Mouse (Mus musculus) frontal cortex, postnatal 25 days (tissue): ENCODE measurements around the gene Rbms1.

Source experiments
- DNase-seq, 2 experiments: peaks; one replicate each; pipeline ENCODE4 v3.0.0; 2022; ENCODE audit warnings: low spot score in 2 of 2

Rbms1 gene

DNA sequence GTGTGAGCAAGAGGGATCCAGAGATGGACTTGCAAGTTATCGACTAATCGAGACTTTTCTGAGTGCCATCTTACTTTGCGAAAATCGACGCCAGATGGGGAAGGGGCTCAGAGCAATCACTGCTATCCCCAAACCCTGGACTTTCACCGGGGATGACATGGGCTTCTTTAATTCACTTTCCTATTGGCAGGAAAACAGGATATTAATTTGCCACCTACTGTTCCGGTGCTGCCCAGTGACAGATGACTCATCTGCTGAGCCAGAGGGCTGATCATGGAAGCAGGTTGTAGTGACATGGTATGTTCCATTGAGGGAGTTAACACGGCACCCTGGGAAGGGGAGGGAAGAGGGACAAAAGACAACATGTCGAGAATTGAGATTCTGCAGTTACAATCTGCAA lies 206.8 kb downstream of the Rbms1 start:
- DNase-seq = no peak

DNA sequence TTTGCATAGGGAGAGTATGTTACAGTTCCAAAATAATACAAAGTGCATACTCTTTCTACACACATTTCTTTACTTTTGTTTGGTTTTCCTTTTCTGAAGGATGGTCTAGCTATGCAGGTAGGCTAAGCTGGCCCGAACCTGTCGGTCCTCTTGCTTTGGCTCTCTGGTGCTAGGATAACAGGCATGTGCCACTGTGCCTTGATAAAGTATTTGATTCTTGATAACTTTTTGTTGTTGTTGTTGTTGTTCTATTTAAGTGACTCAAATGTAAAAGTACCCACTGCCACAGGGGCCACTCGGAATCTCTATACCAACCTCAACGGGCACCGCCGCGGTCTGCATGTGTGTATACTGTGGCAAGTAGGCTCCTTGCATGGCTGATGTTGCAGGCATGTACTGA lies 207.9 kb downstream of the Rbms1 start:
- no peak for DNase-seq

- DNase-seq = no peak
These were observed 211.7 kb downstream of the Rbms1 start for GRCm38 (mm10) chr2:60751274-60751673.

DNA sequence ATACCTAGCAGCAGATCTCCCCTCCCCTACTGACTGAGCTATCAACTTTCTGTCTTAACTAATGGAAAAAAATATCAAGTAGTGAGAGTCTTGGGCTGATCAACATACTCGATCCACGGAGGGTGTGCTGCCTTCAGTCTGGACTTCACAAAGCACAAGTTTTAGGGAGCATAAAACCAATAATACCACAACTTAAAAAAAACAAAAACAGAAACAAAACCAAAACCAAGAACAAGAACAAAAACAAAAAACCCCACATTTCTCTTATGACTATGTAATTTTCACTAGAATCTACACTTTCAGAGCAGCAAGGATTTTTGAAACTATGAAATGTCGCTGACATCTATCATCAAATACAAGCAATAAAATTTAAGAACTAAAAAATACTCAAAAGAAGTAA lies 212.4 kb downstream of the Rbms1 start:
- no peak for DNase-seq

DNA sequence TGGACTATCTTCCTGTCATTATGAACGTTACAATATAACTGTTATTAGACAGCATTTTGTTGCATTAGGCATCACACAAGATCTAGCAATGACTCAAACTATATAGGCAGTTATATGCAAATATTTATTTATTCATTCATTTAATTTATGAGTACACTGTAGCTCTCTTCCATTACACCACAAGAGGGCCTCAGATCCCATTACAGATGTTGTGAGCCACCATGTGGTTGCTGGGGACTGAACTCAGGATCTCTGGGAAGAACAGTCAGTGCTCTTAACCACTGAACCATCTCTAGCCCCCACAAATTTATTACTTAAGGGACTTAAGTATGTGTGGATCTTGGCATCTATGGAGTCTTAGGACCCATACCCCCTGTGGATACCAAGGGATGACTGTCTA lies 214.4 kb downstream of the Rbms1 start:
- DNase-seq = no peak

DNA sequence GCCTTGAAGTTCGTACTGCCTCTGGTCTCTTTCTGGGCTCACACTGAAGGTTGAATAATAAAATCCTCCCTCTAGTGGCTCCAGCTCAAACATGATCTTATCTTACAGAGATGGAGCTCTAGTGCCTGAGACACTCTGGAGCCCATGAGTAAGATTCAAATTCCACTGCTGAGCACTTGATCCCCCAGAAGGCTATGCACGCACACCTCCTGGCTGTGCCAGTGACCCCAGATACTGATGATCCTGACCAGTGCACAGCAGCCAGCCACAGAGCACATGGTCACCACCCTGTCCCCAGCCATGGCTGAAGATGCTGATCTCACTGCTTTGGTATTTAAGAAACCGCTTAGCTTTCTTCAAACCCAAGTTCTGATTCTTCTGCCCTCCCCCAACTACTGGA lies 215.4 kb downstream of the Rbms1 start:
- no peak for DNase-seq

DNA sequence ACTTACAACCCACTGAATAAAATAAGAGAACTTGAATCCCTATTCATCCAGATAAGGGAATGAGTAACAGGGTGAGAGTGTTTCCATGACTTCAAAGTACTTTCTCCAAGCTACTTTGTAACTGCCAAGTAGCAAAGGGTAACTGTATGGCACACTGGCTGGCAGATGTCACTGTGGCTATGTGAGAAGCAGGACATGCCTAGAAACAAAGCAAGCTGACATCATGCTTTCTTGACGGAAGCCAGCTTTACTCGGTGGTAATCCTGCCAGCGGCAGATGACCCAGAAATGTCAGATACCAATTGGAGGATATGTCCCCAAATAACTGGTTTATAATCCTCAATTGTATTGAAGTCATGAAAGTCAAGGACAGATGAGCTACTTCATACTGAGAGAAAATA lies 218.3 kb downstream of the Rbms1 start:
- no peak for DNase-seq

DNA sequence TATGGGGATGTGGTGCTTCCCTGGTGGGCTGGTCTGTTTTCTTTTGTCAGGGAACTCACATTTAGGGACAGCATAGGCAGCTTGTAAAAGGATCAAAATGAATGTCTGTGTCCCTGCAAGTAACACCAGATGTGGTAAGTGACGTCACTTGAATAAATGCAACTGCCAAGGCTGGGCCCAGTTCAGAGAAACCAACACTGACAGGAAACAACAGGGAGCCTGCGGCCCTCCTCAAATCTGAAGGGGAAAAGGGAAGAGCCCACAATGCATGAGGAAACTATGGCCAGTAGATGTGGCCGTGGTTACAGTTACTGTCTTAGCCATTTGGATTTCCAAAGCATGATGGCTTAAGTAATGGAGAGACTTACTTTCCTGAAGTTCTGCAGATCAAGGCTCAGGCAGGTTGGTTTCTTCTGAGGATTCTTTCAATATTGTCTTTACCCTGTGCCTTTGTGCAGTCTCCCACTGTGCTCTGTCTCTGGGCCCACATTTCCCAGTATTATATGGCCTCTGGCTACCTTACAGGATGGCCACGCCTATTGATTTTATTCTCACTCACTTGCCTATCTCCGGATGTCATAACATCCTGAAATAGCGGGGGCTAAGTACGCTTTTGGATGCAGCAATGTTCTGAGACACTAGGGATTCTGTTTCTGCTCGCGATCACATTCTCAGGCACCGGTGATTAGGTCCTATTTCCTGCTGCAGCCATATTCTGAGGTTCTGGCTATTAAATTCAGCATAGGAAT lies 223.4 kb downstream of the Rbms1 start:
- DNase-seq = no peak

- DNase-seq = no peak
These were observed 232.1 kb downstream of the Rbms1 start for GRCm38 (mm10) chr2:60730929-60731328.

DNA sequence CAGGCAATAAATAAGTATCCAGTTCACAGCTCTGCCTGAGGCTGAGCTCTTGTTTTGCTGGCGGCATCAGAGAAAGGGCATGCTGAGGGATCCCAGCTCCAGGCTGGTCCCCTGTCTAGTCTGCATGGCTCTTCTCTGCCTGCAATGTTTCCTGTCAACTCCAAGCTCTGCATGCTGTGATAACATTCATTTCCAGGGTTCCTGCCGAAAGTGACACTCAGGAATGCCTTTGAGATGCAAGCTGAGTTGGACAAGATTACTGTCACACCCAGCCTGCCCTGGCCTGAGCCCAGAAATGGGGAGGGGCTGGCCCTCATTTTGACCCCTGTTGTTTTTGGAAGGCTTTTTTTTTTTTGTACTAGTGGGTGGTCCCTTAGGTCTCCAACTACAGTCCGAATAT lies 233.0 kb downstream of the Rbms1 start:
- DNase-seq = no peak

DNA sequence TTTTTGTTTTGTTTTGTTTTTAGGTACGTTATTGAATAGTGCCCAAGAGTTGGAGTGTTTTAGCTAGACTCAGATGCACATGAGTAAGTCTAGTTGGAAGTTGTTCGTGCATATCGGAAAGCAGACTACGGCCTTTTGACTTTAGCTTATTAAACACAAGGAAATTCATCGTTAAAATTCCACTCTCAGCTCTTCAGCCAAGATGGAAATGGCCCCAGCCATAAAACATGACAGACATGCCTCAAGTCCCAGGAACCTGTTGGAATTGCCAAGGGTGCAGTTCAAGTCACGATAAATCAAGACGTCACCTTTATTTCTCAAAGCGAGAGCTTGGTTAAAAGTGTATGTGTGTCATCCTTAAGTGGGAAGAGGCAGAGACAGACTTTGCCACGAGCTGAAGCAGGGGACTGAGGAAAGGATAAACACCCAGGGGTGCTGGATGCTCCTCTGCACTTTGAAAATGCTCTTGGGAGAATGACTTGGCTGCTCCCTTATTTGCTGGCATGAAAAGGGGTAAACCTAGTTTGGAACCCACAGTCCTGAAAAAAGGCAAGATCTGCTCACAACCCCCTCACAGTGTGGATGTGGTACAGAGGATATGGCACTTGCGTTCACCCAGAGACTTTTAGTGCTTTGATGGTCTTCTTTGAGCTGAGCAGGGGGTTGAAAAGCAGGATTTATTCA lies 233.9 kb downstream of the Rbms1 start:
- DNase-seq = no peak

- DNase-seq = no peak
These were observed 238.3 kb downstream of the Rbms1 start for GRCm38 (mm10) chr2:60724660-60725059.

DNA sequence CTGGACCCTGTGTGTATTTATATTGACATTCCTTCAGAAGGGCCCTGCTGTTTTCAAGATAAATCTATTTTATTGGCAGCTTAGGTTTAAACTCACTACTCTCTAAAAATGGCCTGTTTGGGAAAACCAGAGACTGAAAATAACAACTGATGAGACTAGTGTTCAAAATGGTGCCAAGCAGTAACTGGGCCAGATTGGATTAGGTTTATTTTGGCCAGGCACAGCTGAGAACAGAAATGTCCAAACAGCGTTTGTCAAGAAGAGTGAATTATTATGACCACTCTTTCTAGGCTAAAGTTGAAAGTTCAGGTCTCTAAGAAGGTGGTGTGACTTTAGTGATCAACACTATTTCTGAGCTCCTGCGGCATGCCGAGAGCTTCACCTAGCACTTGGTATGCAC lies 240.0 kb downstream of the Rbms1 start:
- no peak for DNase-seq

DNA sequence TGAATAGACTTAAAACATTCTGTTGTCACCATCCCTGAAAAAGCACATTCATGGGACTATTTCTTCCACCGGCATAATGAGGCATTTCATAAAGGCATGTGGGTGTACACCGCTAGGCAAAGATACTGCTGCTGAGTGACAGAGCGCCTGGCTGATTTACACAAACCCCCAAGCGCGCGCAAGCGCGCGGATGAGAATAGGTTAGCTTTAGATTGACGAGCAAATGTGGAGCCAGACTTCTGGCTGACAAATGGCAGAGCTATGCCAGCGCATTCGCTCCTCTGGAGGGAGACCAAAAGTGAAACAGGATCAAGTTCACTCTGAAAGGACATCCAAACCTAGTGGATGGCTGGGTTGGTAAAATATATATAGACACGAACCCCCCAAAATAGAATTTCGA lies 240.5 kb downstream of the Rbms1 start, which contains the start of gene Itgb6:
TSS of gene Itgb6 (minus strand) at position 130 of the 400 bp plus-strand sequence.
- DNase-seq = peak; percentile 22 to 28

DNA sequence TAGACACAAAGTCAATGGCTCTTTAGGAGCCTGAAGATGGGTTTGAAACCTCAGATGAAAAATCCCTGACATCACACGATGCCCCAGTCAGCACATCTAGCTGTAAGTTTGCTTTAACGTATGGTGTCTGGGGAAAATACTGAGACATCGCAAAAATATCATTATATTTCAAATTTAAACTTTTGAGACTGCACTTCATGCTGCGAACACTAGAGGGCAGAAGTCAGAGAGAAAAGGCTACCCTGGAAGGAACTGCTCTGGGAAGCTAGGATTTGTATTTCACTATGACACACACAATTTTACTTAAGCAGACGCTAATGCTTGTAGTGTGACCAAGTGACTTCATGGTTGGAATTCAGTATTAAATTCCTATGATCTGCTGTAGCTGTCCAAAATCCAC lies 242.1 kb downstream of the Rbms1 start:
- no peak for DNase-seq

- no peak for DNase-seq
These were observed 242.8 kb downstream of the Rbms1 start for GRCm38 (mm10) chr2:60720205-60720604.

GRCm38 (mm10) chr2:60717348-60717747 lies 245.6 kb downstream of the Rbms1 start:
- peak; percentile 17 to 21 for DNase-seq

GRCm38 (mm10) chr2:60716549-60716948 lies 246.4 kb downstream of the Rbms1 start:
- no peak for DNase-seq

DNA sequence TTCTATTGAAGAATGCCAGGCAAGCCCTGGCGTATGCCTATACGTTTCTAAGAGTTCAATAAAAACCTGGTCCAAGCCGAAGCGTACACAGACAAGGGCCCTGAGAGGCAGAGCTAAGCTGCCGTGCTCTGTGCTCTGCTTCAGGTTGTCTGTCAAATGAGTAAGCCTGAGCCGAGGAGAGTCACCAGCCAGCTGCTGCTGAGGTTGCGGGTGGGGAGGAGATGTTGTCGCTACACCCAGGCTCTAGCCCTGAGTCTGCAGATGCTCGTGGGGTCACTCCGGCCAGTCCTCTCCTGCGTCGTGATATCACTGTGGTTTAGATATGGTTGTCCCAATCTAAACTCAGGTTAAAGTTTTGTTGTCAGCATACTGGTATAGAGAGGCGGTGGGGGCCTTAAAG lies 247.2 kb downstream of the Rbms1 start:
- no peak for DNase-seq

DNA sequence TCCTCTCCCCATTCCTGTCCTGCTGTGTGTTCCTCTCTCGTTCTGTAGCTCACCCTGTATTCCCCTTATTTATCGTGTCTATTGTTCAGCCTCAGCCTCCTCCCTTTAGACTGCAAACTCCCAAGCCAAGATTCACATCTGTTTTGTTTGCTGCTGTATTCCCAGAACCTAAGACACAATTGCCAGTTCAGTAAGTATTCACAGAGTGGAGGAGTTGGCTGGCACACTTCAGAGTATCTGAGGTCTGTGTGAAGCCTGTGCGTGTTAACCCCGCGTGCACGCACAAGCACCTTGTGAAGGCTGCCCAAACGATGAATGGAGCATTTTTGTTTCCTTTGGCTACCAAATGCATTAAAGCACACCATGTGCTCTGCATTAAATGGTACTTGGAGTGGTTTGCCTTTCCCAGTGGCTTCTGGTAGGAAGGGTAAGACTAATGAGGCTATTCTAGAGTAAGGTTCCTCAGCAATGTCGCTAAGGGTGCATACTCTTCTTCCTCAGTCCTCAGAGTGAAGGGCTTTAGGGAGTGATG lies 248.0 kb downstream of the Rbms1 start:
- no peak for DNase-seq

DNA sequence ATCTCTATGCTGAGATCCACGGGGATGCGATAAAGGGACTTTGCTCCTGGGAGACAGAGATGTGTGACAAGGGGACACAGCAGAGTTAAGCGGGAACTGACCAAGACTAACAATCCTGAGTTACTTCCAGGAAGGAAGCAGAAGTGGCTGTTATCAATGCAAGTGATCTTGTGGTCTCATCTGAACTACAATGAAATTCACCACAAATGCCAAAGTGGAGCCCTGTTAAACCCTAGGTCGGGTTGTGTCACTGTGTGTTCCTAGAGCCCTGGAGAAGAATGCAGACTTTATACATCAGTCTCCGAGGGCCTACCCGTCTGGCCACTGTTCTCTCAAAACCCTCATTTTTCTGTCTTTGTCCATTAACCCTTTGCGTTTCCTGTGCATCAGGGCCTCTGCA lies 248.5 kb downstream of the Rbms1 start:
- DNase-seq = no peak

- no peak for DNase-seq
These were observed 249.1 kb downstream of the Rbms1 start for GRCm38 (mm10) chr2:60713857-60714256.

DNA sequence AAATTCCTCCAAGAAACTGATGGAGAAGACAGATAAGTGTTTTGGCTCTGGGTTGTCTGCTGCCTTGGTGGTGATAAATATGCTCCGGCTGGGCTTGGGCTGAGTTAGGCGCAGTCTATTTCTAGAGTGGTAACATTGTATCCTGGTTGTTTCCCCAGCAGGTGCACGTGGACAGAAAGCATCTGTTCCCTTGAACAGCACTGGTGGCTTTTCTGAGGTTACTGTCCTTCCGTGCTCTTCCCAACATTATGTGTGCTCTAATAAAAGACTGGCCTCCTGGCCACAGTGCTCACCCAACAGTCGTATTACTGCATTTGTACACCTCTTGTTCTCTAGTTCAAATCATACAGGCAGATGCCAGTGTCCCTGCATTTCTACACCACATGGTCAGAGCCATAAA lies 250.1 kb downstream of the Rbms1 start:
- DNase-seq = no peak
